Mouse (Mus musculus) lung, postnatal 0 days (tissue): Measurements from ENCODE around the gene Ltb4r2. TPM values are rescaled to one million over a fixed set of nuclear protein-coding genes. Genes with fewer than 3 reads are reported as not detected.

Experiments used
- ATAC-seq: fragments of 200-750 bp; cut with Nextera tagmentation; 2 replicates; pipeline ENCODE4 v1.8.0; 2017; ENCODE audit warnings: moderate library complexity
- DNase-seq: peaks from one replicate; pipeline ENCODE4 v3.0.0-alpha.2; 2016; ENCODE audit warnings: low spot score
- H3K27ac ChIP-seq: fragments of 300-500 bp; sonication (generic); 2 replicates; pipeline ENCODE4 v1.5.1; 2014; ENCODE audit warnings: antibody characterized with exemption, mild to moderate bottlenecking, low read length, mixed read lengths
- H3K27me3 ChIP-seq: fragments of 300-500 bp; sonication (generic); replicated peaks from 2 replicates; pipeline ENCODE4 v1.6.1; 2014; ENCODE audit warnings: low read length, mixed read lengths; ENCODE audit not compliant: insufficient read depth
- H3K36me3 ChIP-seq: fragments of 300-500 bp; sonication (generic); 2 replicates; pipeline ENCODE4 v1.6.1; 2014; ENCODE audit warnings: low read length, mixed read lengths; ENCODE audit not compliant: insufficient read depth
- H3K4me1 ChIP-seq: fragments of 300-500 bp; sonication (generic); 2 replicates; pipeline ENCODE4 v1.6.1; 2014; ENCODE audit warnings: antibody characterized with exemption, low read depth, low read length, mixed read lengths; ENCODE audit not compliant: insufficient read depth
- H3K4me2 ChIP-seq: fragments of 300-500 bp; sonication (generic); replicated peaks from 2 replicates; pipeline ENCODE4 v1.6.1; 2014; ENCODE audit warnings: low read depth, mild to moderate bottlenecking, low read length, moderate library complexity, mixed read lengths
- H3K4me3 ChIP-seq: fragments of 300-500 bp; sonication (generic); 2 replicates; pipeline ENCODE4 v1.5.1; 2014; ENCODE audit warnings: low read depth, low read length
- H3K9ac ChIP-seq: fragments of 300-500 bp; sonication (generic); replicated peaks from 2 replicates; pipeline ENCODE4 v1.6.1; 2014; ENCODE audit warnings: low read depth, mild to moderate bottlenecking
- H3K9me3 ChIP-seq: fragments of 300-500 bp; sonication (generic); 2 replicates; pipeline ENCODE4 v1.6.1; 2016; ENCODE audit warnings: low read length, mixed read lengths
- CTCF ChIP-seq: IDR thresholded peaks from 2 replicates; pipeline ENCODE4 v1.5.1; 2016; ENCODE audit warnings: antibody characterized with exemption, mild to moderate bottlenecking
- EP300 ChIP-seq: IDR thresholded peaks from 2 replicates; pipeline ENCODE4 v1.6.1; 2016; ENCODE audit warnings: antibody characterized with exemption, mild to moderate bottlenecking, control low read depth
- WGBS: fragments of 180-500 bp; shearing (Covaris S2); extraction: QIAGEN DNeasy Blood & Tissue Kit; methylation state at CpG from one replicate; pipeline ENCODE4 v1.1.7; 2014; 5-methylcytosine and 5-hydroxymethylcytosine counted together
- polyA plus RNA-seq: library from polyadenylated mRNA; unstranded; fragments of >200 nt; fragmentation: Nextera tagmentation; extraction: Ambion mirVana; gene quantifications from 2 replicates; pipeline ENCODE4 v1.2.1, GENCODE M21; 2015

Gene Ltb4r2
- polyA plus RNA-seq, 1 experiment from 2014 or later, result 0.97 TPM

DNA sequence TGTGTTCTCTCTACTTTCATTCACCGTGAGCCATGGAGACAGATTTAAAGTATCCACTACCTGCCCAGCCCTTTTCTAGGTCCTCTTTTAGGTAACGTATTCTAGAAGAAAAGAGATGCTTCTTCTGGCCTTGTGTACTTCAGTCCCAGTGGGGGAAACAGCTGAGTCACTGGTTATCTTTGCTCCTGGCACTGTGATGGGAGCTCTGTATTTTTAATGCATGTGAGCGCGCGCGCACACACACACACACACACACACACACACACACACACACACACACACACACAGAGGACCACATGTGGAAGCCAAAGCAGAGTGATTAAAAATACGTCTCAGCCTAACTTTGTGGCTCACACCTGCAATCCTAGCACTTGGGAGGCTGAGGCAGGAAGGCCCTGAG is 37.8 kb upstream of the Ltb4r2 start:
- Histone ChIP-seq H3K9me3 (no peaks in the 10 kb centered on the region), H3K4me2 (no peak overlapping the region)
- WGBS, result 90% methylated on average over 7 of the region's 7 CpGs

DNA sequence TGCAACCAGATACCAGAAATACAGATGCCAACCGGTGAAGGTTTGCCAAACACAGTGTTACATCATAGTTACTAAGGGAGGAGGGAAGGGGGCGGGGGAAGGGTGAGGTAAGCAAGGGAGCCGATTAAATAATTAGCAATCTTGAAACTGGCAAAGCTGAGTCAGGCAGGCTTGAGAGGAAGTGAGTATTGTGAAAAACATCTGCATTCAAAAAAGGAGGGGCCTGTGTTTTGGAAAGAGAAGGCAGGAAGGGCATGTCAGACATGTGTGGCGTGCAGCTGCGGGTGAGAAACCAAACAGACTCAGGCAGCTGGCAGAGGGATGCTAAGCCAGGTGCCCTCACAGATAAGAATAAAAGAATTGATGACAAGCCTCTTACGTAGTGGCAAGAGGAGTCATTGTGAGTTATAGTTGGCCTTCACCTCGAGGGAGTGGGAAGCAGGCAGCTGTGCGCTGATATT is 36.8 kb upstream of the Ltb4r2 start:
- no peak overlapping the region for H3K9ac ChIP-seq
- H3K27ac ChIP-seq, result no peak overlapping the region
- H3K36me3 ChIP-seq, result 0 out of 2 replicates have a peak, but pooled peaks cover 4% of the 10 kb centered on the region
- no peaks in the 10 kb centered on the region for H3K9me3 ChIP-seq
- 27% methylated on average over 8 of the region's 8 CpGs for WGBS
- ATAC-seq (peak; percentile 13), DNase-seq (peak; percentile 90)
- H3K4me1 ChIP-seq, result peaks cover 6% of the 10 kb centered on the region
- H3K4me2 ChIP-seq, result no peak overlapping the region
- no peak overlapping the region for H3K4me3 ChIP-seq
- no peaks in the 10 kb centered on the region for H3K27me3 ChIP-seq
- TF ChIP-seq CTCF (no peak), EP300 (peak; percentile 61)

More for the DNA sequence above, 37.8 kb upstream of the Ltb4r2 start:
- DNase-seq (no peak), ATAC-seq (no peak)
- H3K27ac ChIP-seq, result no peak overlapping the region
- no peak for TF ChIP-seq CTCF
- no peak for TF ChIP-seq EP300
- H3K36me3 ChIP-seq, result 0 out of 2 replicates have a peak, but pooled peaks cover 10% of the 10 kb centered on the region
- H3K27me3 ChIP-seq, result no peaks in the 10 kb centered on the region
- H3K4me3 ChIP-seq, result no peak overlapping the region
- peaks cover 6% of the 10 kb centered on the region for H3K4me1 ChIP-seq
- no peak overlapping the region for H3K9ac ChIP-seq

DNA sequence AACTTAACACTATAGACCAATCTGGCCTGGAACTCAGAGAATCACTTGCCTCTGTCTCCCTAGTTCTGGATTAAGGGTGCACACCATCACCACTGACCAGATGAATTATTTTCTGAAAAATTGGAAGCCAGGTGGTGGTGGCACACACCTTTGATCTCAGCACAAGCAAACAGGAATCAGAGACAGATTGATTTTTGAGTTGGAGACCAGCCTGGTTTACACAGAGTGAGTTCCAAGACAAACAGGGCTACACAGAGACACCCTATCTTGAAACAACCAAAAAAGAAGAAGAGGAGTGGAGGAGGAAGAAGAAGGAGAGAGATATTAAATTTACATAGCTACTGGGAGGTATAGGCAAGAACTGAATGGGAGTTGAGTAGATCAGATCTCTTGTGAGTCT is 35.0 kb upstream of the Ltb4r2 start:
- no peak overlapping the region for H3K27ac ChIP-seq
- H3K36me3 ChIP-seq, result no peaks in the 10 kb centered on the region
- no peaks in the 10 kb centered on the region for H3K9me3 ChIP-seq
- DNase-seq, result no peak
- no peak overlapping the region for H3K9ac ChIP-seq
- TF ChIP-seq EP300 (no peak), CTCF (no peak)
- H3K27me3 ChIP-seq, result no peaks in the 10 kb centered on the region
- ATAC-seq, result no peak
- H3K4me3 ChIP-seq, result no peak overlapping the region
- H3K4me2 ChIP-seq, result no peak overlapping the region
- peaks cover 6% of the 10 kb centered on the region for H3K4me1 ChIP-seq

DNA sequence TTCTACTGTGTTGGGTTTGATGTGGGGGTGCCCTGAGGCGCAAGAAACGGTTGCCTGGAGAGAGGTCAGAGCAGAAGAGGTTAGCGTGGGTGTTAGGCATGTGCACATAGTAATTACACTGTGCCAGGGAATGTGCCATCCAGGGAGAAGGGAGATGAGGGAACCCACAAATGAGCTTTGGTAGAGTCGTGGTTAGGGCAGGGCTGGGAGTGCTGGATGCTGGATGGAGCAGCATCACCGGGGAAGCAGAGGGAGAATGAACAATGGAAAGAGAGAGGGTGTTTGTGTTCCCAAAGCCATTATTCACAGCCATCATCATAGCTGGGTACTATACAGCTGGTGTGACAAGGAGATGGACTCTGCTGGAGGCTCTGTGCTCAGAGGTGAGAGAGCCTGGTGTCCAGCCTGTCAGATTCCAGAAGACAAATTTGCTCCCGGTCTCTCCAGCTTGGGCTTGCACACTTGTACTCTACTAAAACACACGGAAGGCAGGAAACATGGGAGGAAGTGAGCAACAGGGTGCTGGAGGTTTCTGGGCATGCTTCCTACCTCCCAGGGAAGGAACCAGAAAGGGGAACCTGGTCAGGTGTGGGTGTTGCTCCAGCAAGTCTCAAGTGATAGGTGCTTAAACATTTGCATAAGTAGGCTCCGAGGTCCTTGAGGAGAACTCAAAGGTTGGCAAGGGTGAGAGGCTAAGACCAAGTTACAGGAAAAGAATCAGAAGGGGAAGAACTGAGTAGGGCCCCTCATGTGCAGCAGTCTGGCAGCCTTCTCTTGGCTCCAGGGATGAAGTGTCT is 33.1 kb upstream of the Ltb4r2 start:
- 40% methylated on average over 8 of the region's 8 CpGs for WGBS
- Histone ChIP-seq H3K36me3 (no peaks in the 10 kb centered on the region), H3K9me3 (no peaks in the 10 kb centered on the region), H3K4me3 (no peak overlapping the region), H3K4me1 (no peaks in the 10 kb centered on the region; the same call in 1 of the 2 replicates), H3K9ac (no peak overlapping the region), H3K4me2 (no peak overlapping the region), H3K27ac (peak overlapping the region; percentile 38; the same call in 1 of the 2 replicates), H3K27me3 (no peaks in the 10 kb centered on the region)
- ATAC-seq, result peak; percentile 82
- DNase-seq, result peak; percentile 75
- TF ChIP-seq EP300 (no peak), CTCF (no peak)

DNA sequence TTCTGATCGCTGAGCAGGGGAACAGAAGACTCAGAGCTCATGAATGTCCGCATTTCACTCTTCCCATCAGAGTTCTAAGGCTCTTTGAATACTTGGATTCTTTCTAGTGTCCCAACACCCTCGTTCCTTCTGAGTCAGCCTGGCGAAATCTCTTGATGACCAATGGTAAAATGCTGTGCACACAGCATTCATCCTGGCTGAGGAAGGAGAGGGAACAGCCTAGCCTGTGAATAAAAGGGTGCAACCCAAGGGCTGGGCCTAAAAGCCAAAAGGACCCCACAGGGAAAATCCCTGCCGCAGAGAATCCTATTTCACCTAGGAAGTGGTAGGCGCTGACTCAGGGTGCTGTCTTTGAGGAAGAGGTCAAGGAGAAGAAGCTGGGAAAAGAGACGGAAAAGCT is 31.1 kb upstream of the Ltb4r2 start:
- H3K4me3 ChIP-seq, result no peak overlapping the region
- no peaks in the 10 kb centered on the region for H3K9me3 ChIP-seq
- H3K4me2 ChIP-seq, result no peak overlapping the region
- DNase-seq (no peak), ATAC-seq (no peak)
- no peak overlapping the region for H3K9ac ChIP-seq
- 52% methylated on average over 7 of the region's 7 CpGs for WGBS
- no peak for TF ChIP-seq CTCF
- TF ChIP-seq EP300, result no peak
- no peaks in the 10 kb centered on the region for H3K4me1 ChIP-seq
- H3K36me3 ChIP-seq, result no peaks in the 10 kb centered on the region
- H3K27me3 ChIP-seq, result no peaks in the 10 kb centered on the region
- H3K27ac ChIP-seq, result no peak overlapping the region

DNA sequence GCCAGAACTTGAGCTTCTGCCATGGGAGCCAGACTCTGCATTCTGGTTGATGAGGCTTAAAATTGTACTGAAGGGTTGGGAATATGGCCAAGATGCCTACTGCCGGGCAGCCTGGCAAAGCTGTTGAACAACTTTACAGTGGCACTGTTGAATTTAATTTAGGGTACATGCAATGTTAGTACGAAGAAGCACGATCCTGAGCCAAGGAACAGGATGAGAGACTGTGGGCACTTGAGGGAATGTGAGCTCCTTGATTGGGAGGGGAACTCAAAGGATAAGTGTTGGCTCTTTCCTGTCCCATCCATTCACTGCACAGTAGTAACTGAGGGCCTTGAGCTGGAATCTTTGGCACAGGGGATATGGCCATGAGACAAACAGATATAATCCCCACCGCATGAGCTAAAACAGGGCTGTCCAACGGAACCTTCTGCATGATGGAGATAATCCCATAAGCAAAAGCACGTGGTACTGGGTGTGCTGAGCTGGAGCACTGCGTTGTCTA is 30.6 kb upstream of the Ltb4r2 start:
- H3K4me2 ChIP-seq, result no peak overlapping the region
- H3K36me3 ChIP-seq, result no peaks in the 10 kb centered on the region
- H3K9ac ChIP-seq, result no peak overlapping the region
- no peaks in the 10 kb centered on the region for H3K9me3 ChIP-seq
- DNase-seq (peak; percentile 23), ATAC-seq (no peak)
- TF ChIP-seq CTCF (no peak), EP300 (no peak)
- no peaks in the 10 kb centered on the region for H3K4me1 ChIP-seq
- no peaks in the 10 kb centered on the region for H3K27me3 ChIP-seq
- WGBS, result 65% methylated on average over 7 of the region's 7 CpGs
- no peak overlapping the region for H3K4me3 ChIP-seq
- H3K27ac ChIP-seq, result no peak overlapping the region
